14 mouse cellular contexts compared by ENCODE assay signal in genomic region chr5:81568743-81569142, GRCm38 (mm10).
DNase-seq lines count a peak whose midpoint lies in the region; ATAC-seq lines count a peak whose summit lies in the region.
"Had no signal": no experiment of that assay in that cellular context is flagged by ENCODE, and none has a peak within 500 bp of the region (broad histone marks: within the 10 kb centered on the region; RNA-seq: fewer than 3 reads in every experiment).

No protein-coding gene starts in this region.

- no peaks in the 10 kb centered on the region for H3K4me1 ChIP-seq in intestine, embryonic 15.5 days (replicated peaks)
- H3K4me1 ChIP-seq in forebrain, embryonic 10.5 days = no peaks in the 10 kb centered on the region
- H3K4me1 ChIP-seq: forebrain, embryonic 15.5 days; hindbrain, embryonic 15.5 days; liver, embryonic 13.5 days had no signal

- no peak overlapping the region for H3K4me2 ChIP-seq in intestine, embryonic 15.5 days (replicated peaks)
- H3K4me2 ChIP-seq: forebrain, embryonic 15.5 days; hindbrain, embryonic 15.5 days; liver, embryonic 13.5 days had no signal

- peak; percentile 51 for DNase-seq in adrenal gland, postnatal 10 days
- no peak for DNase-seq in adrenal gland, postnatal 4 days (ENCODE audit: low spot score in 2 of 2)
- peak; percentile 9 for DNase-seq in kidney, adult 18-20 months
- no peak for DNase-seq in kidney, postnatal 4 days
- peak; percentile 21 for DNase-seq in 3T3-L1 (ENCODE audit: low read depth, low spot score)
- no peak for DNase-seq in forebrain, embryonic 10.5 days (ENCODE audit: extremely low spot score, low spot score)
- DNase-seq in layer of hippocampus, adult 18-20 months (ENCODE audit: low spot score in 2 of 2) = no peak
- DNase-seq: gastrocnemius, adult 2 months; liver, embryonic 13.5 days; midbrain, embryonic 14.5 days had no signal

- 72% methylated on average over 1 of the region's 1 CpGs for WGBS in intestine, embryonic 15.5 days
- 89% methylated on average over 1 of the region's 1 CpGs for WGBS in forebrain, embryonic 10.5 days

- H3K27ac ChIP-seq in intestine, embryonic 15.5 days = no peak overlapping the region
- H3K27ac ChIP-seq in forebrain, embryonic 10.5 days = no peak overlapping the region
- H3K27ac ChIP-seq: forebrain, embryonic 15.5 days; gastrocnemius, adult 2 months; hindbrain, embryonic 15.5 days; liver, embryonic 13.5 days; macrophage had no signal

- no peak overlapping the region for H3K4me3 ChIP-seq in intestine, embryonic 15.5 days (replicated peaks)
- H3K4me3 ChIP-seq in forebrain, embryonic 10.5 days = no peak overlapping the region
- H3K4me3 ChIP-seq: forebrain, embryonic 15.5 days; gastrocnemius, adult 2 months; hindbrain, embryonic 15.5 days; liver, embryonic 13.5 days had no signal

- ATAC-seq in intestine, embryonic 15.5 days = peak; percentile 88

- no peak overlapping the region for H3K9ac ChIP-seq in intestine, embryonic 15.5 days
- H3K9ac ChIP-seq: forebrain, embryonic 15.5 days; hindbrain, embryonic 15.5 days; liver, embryonic 13.5 days had no signal

- H3K9me3 ChIP-seq in intestine, embryonic 15.5 days = no peaks in the 10 kb centered on the region
- H3K9me3 ChIP-seq in forebrain, embryonic 10.5 days = no peaks in the 10 kb centered on the region
- H3K9me3 ChIP-seq: forebrain, embryonic 15.5 days; hindbrain, embryonic 15.5 days; liver, embryonic 13.5 days had no signal

- H3K36me3 ChIP-seq in intestine, embryonic 15.5 days = no peaks in the 10 kb centered on the region
- H3K36me3 ChIP-seq in forebrain, embryonic 10.5 days (replicated peaks) = no peaks in the 10 kb centered on the region
- H3K36me3 ChIP-seq: forebrain, embryonic 15.5 days; hindbrain, embryonic 15.5 days; liver, embryonic 13.5 days had no signal

- no peaks in the 10 kb centered on the region for H3K27me3 ChIP-seq in intestine, embryonic 15.5 days (replicated peaks)
- no peaks in the 10 kb centered on the region for H3K27me3 ChIP-seq in forebrain, embryonic 10.5 days (ENCODE audit: poor library complexity, severe bottlenecking)
- H3K27me3 ChIP-seq: forebrain, embryonic 15.5 days; hindbrain, embryonic 15.5 days; liver, embryonic 13.5 days had no signal

Comparison
In these comparisons a context has a peak if more than half of its experiments do, and no peak if none do; other contexts are left out.
1. DNase-seq: peak in adrenal gland, postnatal 10 days (single experiment), kidney, adult 18-20 months (single experiment) and 3T3-L1 (single experiment); none in adrenal gland, postnatal 4 days (0 of 2), kidney, postnatal 4 days (0 of 2), forebrain, embryonic 10.5 days (single experiment) and layer of hippocampus, adult 18-20 months (0 of 2).